Mouse (Mus musculus) kidney, postnatal 25 days (tissue): Measurements from ENCODE around the gene Cnga3.

Source experiments
- DNase-seq, 2 experiments: peaks; one replicate each; pipeline ENCODE4 v3.0.0; 2021; ENCODE audit warnings: mixed read lengths in 2 of 2

Gene Cnga3

GRCm38 (mm10) chr1:37214144-37214543 is at the start of gene Cnga3:
Gene Cnga3 (plus strand): TSS chr1:37214434.
- DNase-seq: no peak

GRCm38 (mm10) chr1:37166066-37166465 is 48.2 kb upstream of the Cnga3 start:
- no peak for DNase-seq

GRCm38 (mm10) chr1:37167918-37168317 is 46.3 kb upstream of the Cnga3 start:
- DNase-seq: no peak

GRCm38 (mm10) chr1:37177874-37178273 is 36.4 kb upstream of the Cnga3 start:
- DNase-seq: no peak

GRCm38 (mm10) chr1:37179852-37180251 is 34.4 kb upstream of the Cnga3 start:
- no peak for DNase-seq

GRCm38 (mm10) chr1:37187050-37187449 is 27.2 kb upstream of the Cnga3 start:
- no peak for DNase-seq

- peak in 1 of 2 experiments; percentile 4 for DNase-seq
Observed at GRCm38 (mm10) chr1:37194607-37195006, 19.6 kb upstream of the Cnga3 start.

- DNase-seq: no peak
Observed at GRCm38 (mm10) chr1:37201406-37201805, 12.8 kb upstream of the Cnga3 start.

GRCm38 (mm10) chr1:37207743-37208142 is 6.5 kb upstream of the Cnga3 start:
- no peak for DNase-seq

GRCm38 (mm10) chr1:37212375-37212774 is 1.9 kb upstream of the Cnga3 start:
- no peak for DNase-seq

GRCm38 (mm10) chr1:37218386-37218785 is 4.2 kb downstream of the Cnga3 start:
- peak; percentile 66 to 70 for DNase-seq

GRCm38 (mm10) chr1:37219593-37219992 is 5.4 kb downstream of the Cnga3 start:
- DNase-seq: no peak

- DNase-seq: no peak
Observed at GRCm38 (mm10) chr1:37220134-37220907, 6.1 kb downstream of the Cnga3 start.

- DNase-seq: no peak
Observed at GRCm38 (mm10) chr1:37222002-37222401, 7.8 kb downstream of the Cnga3 start.

GRCm38 (mm10) chr1:37230404-37230803 is 16.2 kb downstream of the Cnga3 start:
- no peak for DNase-seq

- DNase-seq: peak in 1 of 2 experiments; percentile 12
Observed at GRCm38 (mm10) chr1:37231295-37231701, 17.1 kb downstream of the Cnga3 start.

GRCm38 (mm10) chr1:37239045-37239635 is 24.9 kb downstream of the Cnga3 start:
- peak in 1 of 2 experiments; percentile 51 for DNase-seq

- no peak for DNase-seq
Observed at GRCm38 (mm10) chr1:37242253-37242652, 28.0 kb downstream of the Cnga3 start.

GRCm38 (mm10) chr1:37246476-37246875 is 32.2 kb downstream of the Cnga3 start:
- no peak for DNase-seq

GRCm38 (mm10) chr1:37248406-37248805 is 34.2 kb downstream of the Cnga3 start:
- no peak for DNase-seq

GRCm38 (mm10) chr1:37250643-37251310 is 36.5 kb downstream of the Cnga3 start:
- DNase-seq: peak; percentile 78 to 92

- DNase-seq: no peak
Observed at GRCm38 (mm10) chr1:37258443-37258842, 44.2 kb downstream of the Cnga3 start.

GRCm38 (mm10) chr1:37272464-37272863 is 58.2 kb downstream of the Cnga3 start:
- peak; percentile 45 to 65 for DNase-seq

- DNase-seq: no peak
Observed at GRCm38 (mm10) chr1:37286556-37286955, 72.3 kb downstream of the Cnga3 start.
